Mouse (Mus musculus) limb, embryonic 14.5 days (tissue): Measurements from ENCODE around the gene Gm44502. TPM values are rescaled to one million over a fixed set of nuclear protein-coding genes. Genes with fewer than 3 reads are reported as not detected.

Experiments used
- ATAC-seq: fragments of 200-750 bp; cut with Nextera tagmentation; 2 replicates; pipeline ENCODE4 v1.8.0; 2017; ENCODE audit warnings: low read depth, moderate number of reproducible peaks, moderate TSS enrichment; ENCODE audit not compliant: low FRiP score
- DNase-seq: peaks from one replicate; pipeline ENCODE4 v3.0.0-alpha.2; 2015; ENCODE audit warnings: low spot score
- H3K27ac ChIP-seq: fragments of 300-500 bp; sonication (generic); replicated peaks from 2 replicates; pipeline ENCODE4 v1.5.1; 2014; ENCODE audit warnings: low read depth, mild to moderate bottlenecking, low read length, moderate library complexity, mixed read lengths
- H3K27me3 ChIP-seq: fragments of 300-500 bp; sonication (generic); 2 replicates; pipeline ENCODE4 v1.6.1; 2014; ENCODE audit warnings: low read length, mixed read lengths; ENCODE audit not compliant: control insufficient read depth, insufficient read depth
- H3K36me3 ChIP-seq: fragments of 300-500 bp; sonication (generic); 2 replicates; pipeline ENCODE4 v1.6.1; 2014; ENCODE audit warnings: mild to moderate bottlenecking, low read length, moderate library complexity, mixed read lengths; ENCODE audit not compliant: control insufficient read depth, insufficient read depth
- H3K4me1 ChIP-seq: fragments of 300-500 bp; sonication (generic); 2 replicates; pipeline ENCODE4 v1.6.1; 2014; ENCODE audit warnings: antibody characterized with exemption, low read length, mixed read lengths; ENCODE audit not compliant: control insufficient read depth, insufficient read depth
- H3K4me2 ChIP-seq: fragments of 300-500 bp; sonication (generic); replicated peaks from 2 replicates; pipeline ENCODE4 v1.6.1; 2014; ENCODE audit warnings: low read depth, mild to moderate bottlenecking, low read length, moderate library complexity; ENCODE audit not compliant: severe bottlenecking
- H3K4me3 ChIP-seq: fragments of 300-500 bp; sonication (generic); replicated peaks from 2 replicates; pipeline ENCODE4 v1.5.1; 2014; ENCODE audit warnings: low read length
- H3K9ac ChIP-seq: fragments of 300-500 bp; sonication (generic); 2 replicates; pipeline ENCODE4 v1.6.1; 2014; ENCODE audit warnings: mild to moderate bottlenecking, low read depth, low read length, moderate library complexity; ENCODE audit not compliant: severe bottlenecking
- H3K9me3 ChIP-seq: fragments of 300-500 bp; sonication (generic); 2 replicates; pipeline ENCODE4 v1.6.1; 2016; ENCODE audit warnings: low read length; ENCODE audit not compliant: control insufficient read depth
- POLR2A ChIP-seq: fragments of 200-500 bp; IDR thresholded peaks from 2 replicates; pipeline ENCODE4 v1.8.0; 2012; ENCODE audit warnings: inconsistent platforms, mild to moderate bottlenecking, moderate library complexity, borderline replicate concordance; ENCODE audit not compliant: insufficient read depth, insufficient read length; ENCODE audit errors: extremely low read depth
- WGBS: fragments of 180-500 bp; shearing (Covaris S2); extraction: QIAGEN DNeasy Blood & Tissue Kit; methylation state at CpG from one replicate; pipeline ENCODE4 v1.1.7; 2014; 5-methylcytosine and 5-hydroxymethylcytosine counted together
- polyA plus RNA-seq, 2 experiments: library from polyadenylated mRNA; depleted of rRNA in 1 of 2; stranded (reverse) in 1 of 2; unstranded in 1 of 2; fragments of >200 nt; fragmentation: Nextera tagmentation in 1 of 2; extraction: Ambion mirVana in 1 of 2; gene quantifications; 2 replicates each; pipeline versions ENCODE4 v1.2.1 to v1.2.3; 2012 to 2014

Gm44502 gene
- polyA plus RNA-seq, 2 experiments = 0.40 TPM; not detected in 1

DNA sequence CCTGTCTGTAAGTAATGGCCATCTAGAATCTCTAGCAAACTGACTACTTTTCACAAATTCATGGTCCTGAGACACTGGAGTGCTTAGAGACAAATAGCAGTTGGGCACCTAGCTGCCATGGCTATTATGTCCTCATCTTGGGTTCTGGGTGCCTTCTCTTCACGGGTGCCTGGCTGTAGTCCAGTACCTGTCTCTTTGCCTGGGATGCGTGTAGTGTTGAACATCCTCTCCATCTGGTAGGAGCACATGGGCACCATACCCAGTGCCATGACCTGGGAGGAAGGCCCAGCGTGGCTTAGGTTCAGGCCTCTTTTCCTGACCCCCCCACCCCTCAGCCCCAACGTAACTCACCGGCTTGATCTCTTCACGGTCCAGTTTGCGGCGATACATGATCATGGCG, 7.6 kb downstream of the Gm44502 start:
- DNase-seq = no peak
- Histone ChIP-seq H3K4me1 (no peaks in the 10 kb centered on the region), H3K9ac (no peak overlapping the region), H3K4me3 (no peak overlapping the region), H3K9me3 (no peaks in the 10 kb centered on the region), H3K27ac (no peak overlapping the region), H3K36me3 (peaks cover 23% of the 10 kb centered on the region), H3K4me2 (no peak overlapping the region), H3K27me3 (no peaks in the 10 kb centered on the region)
- ATAC-seq = no peak
- 87% methylated on average over 9 of the region's 9 CpGs for WGBS
- no peak for TF ChIP-seq POLR2A

DNA sequence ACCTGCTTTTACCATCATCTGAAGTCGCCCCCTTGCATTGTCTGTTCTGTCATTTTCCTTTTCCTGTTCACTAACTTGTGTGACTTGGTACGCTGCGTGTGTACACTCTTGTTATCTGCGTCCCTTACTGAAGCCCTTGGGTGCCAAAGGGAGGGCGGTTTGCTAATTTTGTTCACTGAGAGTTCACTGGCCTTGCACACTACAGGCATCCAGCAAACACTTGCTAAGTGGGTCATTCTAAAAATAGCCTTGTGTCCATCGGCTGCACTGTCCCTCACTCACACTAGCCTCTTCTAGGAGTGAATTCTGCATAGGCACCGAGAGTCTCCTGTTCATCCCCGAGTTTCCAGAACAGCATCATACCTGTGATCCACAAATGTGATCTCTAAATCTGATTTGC, 14.2 kb downstream of the Gm44502 start:
- 89% methylated on average over 8 of the region's 8 CpGs for WGBS
- no peaks in the 10 kb centered on the region for H3K27me3 ChIP-seq
- DNase-seq = no peak
- no peak overlapping the region for H3K4me3 ChIP-seq
- TF ChIP-seq POLR2A = no peak
- no peak overlapping the region for H3K4me2 ChIP-seq
- no peaks in the 10 kb centered on the region for H3K4me1 ChIP-seq
- ATAC-seq = no peak
- peaks cover 5% of the 10 kb centered on the region for H3K36me3 ChIP-seq
- H3K9me3 ChIP-seq = no peaks in the 10 kb centered on the region
- no peak overlapping the region for H3K9ac ChIP-seq
- no peak overlapping the region for H3K27ac ChIP-seq

DNA sequence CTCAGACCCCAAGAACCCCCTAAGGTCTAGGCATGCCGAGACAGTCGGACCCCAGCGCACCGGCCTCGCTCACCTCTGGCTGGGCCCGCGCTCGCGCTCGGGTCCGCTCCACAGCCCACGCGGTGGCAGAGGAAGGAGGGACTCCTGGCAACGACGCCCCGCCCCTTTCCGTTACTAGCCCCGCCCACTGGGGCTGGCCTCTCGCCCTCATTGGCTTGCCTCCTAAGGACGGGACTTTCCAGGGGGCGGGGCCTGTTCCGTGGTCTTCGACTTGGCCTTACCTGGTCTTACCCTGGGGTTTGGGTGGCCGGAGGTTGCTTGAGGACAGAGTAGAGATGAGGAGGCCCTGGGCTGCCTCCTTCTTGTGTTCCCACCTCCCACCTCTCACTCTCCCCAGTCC, 19.4 kb downstream of the Gm44502 start, which contains the start of gene Syce3:
TSS of gene Syce3 (minus strand) at position 386 of the 400 bp plus-strand sequence.
- ATAC-seq (no peak), DNase-seq (no peak)
- H3K4me2 ChIP-seq = no peak within 1 kb of the TSS
- H3K36me3 ChIP-seq = no peaks in the 10 kb centered on the region
- TF ChIP-seq POLR2A = no peak
- H3K9ac ChIP-seq = no peak within 1 kb of the TSS
- no peak within 1 kb of the TSS for H3K27ac ChIP-seq
- H3K9me3 ChIP-seq = no peaks in the 10 kb centered on the region
- WGBS = 82% methylated on average over 21 of the region's 24 CpGs
- no peaks in the 10 kb centered on the region for H3K4me1 ChIP-seq
- no peaks in the 10 kb centered on the region for H3K27me3 ChIP-seq
- no peak within 1 kb of the TSS for H3K4me3 ChIP-seq

DNA sequence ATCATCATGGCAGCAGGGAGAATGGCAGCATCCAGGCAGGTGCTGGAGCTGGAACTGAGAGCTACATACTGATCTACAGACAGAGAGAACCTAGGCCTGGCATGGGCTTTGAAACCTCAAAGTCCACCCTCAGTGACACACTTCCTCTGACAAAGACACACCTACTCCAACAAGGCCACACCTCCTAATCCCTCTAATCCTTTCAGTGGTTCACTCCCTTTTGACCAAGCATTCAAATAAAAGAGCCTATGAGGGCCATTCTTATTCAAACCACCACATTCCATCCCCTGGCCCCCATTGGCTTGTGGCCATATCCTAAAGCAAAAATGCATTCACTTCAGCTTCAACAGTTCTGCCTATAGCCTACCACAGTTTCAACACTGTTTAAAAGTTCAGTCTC, 22.8 kb downstream of the Gm44502 start:
- Histone ChIP-seq H3K4me3 (no peak overlapping the region), H3K27me3 (no peaks in the 10 kb centered on the region), H3K9me3 (no peaks in the 10 kb centered on the region), H3K9ac (no peak overlapping the region), H3K27ac (no peak overlapping the region), H3K4me2 (no peak overlapping the region), H3K36me3 (no peaks in the 10 kb centered on the region), H3K4me1 (no peaks in the 10 kb centered on the region)
- no peak for TF ChIP-seq POLR2A
- ATAC-seq (no peak), DNase-seq (no peak)

DNA sequence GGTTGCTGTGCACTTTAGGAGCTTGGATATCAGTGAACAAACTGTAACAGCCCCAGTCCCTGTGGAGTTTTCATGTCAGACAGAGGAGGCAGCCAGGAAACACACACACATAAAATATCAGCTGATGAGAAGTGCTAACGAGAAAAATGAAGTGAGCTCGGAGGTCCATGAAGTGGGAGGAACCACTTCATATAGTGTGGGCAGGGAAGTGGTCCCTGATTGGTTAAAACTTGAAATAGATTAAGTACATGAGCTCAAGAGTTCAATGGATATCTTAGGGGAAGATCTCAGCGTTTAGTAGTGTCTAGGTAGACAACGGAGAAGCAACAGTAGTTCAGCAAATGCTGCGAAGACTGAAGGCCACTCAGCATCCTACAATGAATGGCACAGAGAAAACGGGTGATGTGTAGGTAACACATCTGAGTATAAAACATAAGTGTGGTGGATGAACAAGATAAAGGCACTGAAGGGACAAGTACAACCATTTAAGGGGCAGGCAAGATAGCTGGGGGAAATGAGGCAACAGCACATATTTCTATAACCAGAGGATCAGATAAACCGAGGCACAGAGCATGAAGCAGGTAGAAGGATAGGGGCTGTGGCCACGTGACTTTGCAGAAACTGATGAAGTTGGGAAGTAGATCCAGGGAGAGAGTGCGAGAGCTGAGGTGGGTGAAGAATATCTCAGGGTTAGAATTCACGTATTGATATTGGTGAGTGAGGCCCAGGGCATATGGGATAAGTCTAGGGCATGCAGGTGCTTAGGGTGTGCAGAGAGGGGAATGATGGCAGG, 24.5 kb downstream of the Gm44502 start:
- no peaks in the 10 kb centered on the region for H3K27me3 ChIP-seq
- H3K4me1 ChIP-seq = no peaks in the 10 kb centered on the region
- TF ChIP-seq POLR2A = no peak
- DNase-seq (no peak), ATAC-seq (no peak)
- 76% methylated on average over 10 of the region's 10 CpGs for WGBS
- no peak overlapping the region for H3K4me3 ChIP-seq
- H3K36me3 ChIP-seq = no peaks in the 10 kb centered on the region
- no peak overlapping the region for H3K9ac ChIP-seq
- no peak overlapping the region for H3K4me2 ChIP-seq
- no peak overlapping the region for H3K27ac ChIP-seq
- no peaks in the 10 kb centered on the region for H3K9me3 ChIP-seq
